Mouse (Mus musculus): Measurements from ENCODE around the gene Sftpd. TPM values are rescaled to one million over a fixed set of nuclear protein-coding genes. Genes with fewer than 3 reads are reported as not detected.

Sftpd gene
- polyA plus RNA-seq (2012; rRNA removed) = not detected in 2 replicates

DNA sequence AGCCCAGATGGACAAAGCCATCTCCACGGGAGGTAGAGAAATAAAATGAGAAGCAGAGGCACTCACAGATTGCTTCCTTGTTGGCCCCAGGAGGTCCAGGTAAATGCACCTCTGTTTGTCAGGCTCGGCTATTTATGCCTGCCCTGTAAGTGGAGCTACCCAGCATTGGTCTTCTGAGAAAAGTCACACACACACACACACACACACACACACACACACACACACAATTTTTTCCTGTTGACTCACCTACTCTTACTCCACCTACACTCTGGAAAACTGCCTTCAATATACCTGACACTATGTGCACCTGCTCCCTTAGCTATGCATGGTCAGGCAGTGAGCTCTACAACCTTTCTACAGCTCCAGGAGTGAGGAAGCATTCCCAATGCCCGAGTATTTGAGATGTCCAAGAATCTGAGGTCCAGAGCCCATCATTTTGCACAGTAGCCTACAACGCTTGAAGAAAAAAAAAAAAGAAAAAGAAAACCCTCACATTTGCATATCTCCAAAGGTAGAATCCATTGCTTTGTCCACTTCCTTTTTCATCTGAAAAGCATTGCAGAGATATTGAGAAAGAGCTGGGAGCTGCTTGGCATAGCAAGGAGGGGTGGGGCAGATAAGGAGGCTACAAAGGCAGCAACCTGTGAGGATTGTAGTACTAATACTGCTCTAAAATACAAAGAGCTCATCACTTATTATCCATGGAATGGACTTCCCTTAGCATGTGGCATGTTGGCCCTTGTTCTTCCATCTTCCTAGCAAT lies at the start of gene Sftpd:
Sftpd (minus strand) TSS at position 91 of the 763 bp plus-strand sequence.

GRCm38 (mm10) chr14:41151220-41151898 lies 33.6 kb downstream of the Sftpd start, which contains the start of gene Mbl1:
Gene Mbl1 (plus strand): TSS chr14:41151458.

GRCm38 (mm10) chr14:41131540-41131939 lies 53.4 kb downstream of the Sftpd start, which contains the start of gene Sftpa1:
Gene Sftpa1 (plus strand): TSS chr14:41131782.

Other genes starting within 250 kb of the Sftpd start
- 77.3 and 83.9 TPM in 2 replicates for gene Tspan14, start 218.3 kb downstream of the Sftpd start, polyA plus RNA-seq (2012; rRNA removed)
- gene Fam213a, start 171.4 kb downstream of the Sftpd start, polyA plus RNA-seq (2012; rRNA removed) = 52.6 and 55.0 TPM in 2 replicates
- 0.38 and 0.55 TPM in 2 replicates for gene Dydc2, start 115.9 kb downstream of the Sftpd start, polyA plus RNA-seq (2012; rRNA removed)
- gene Dydc1, start 112.2 kb downstream of the Sftpd start, polyA plus RNA-seq (2012; rRNA removed) = 0.05 TPM in 1 of 2 replicates, not detected in the other
- 0.08 TPM in 1 of 2 replicates, not detected in the other for gene Mat1a, start 80.1 kb downstream of the Sftpd start, polyA plus RNA-seq (2012; rRNA removed)
- not detected in 2 replicates for gene Sftpa1, start 53.4 kb downstream of the Sftpd start, polyA plus RNA-seq (2012; rRNA removed)
- gene Mbl1, start 33.7 kb downstream of the Sftpd start, polyA plus RNA-seq (2012; rRNA removed) = not detected in 2 replicates
- gene Gm2832, start 93.7 kb upstream of the Sftpd start, polyA plus RNA-seq (2012; rRNA removed) = 0.40 and 0.55 TPM in 2 replicates
- gene Gm5798, start 163.5 kb upstream of the Sftpd start, polyA plus RNA-seq (2012; rRNA removed) = not detected in 2 replicates
- gene Gm7945, start 201.2 kb upstream of the Sftpd start, polyA plus RNA-seq (2012; rRNA removed) = not detected in 2 replicates
- gene Gm6482, start 223.1 kb upstream of the Sftpd start, polyA plus RNA-seq (2012; rRNA removed) = not detected in 2 replicates